Mouse (Mus musculus) frontal cortex, postnatal 10 days (tissue): Measurements from ENCODE around the gene Gm128.

Source experiments
- DNase-seq, 2 experiments: peaks; one replicate each; pipeline ENCODE4 v3.0.0; 2022; ENCODE audit warnings: low spot score in 2 of 2, mixed read lengths in 1 of 2

Gm128 gene

DNA sequence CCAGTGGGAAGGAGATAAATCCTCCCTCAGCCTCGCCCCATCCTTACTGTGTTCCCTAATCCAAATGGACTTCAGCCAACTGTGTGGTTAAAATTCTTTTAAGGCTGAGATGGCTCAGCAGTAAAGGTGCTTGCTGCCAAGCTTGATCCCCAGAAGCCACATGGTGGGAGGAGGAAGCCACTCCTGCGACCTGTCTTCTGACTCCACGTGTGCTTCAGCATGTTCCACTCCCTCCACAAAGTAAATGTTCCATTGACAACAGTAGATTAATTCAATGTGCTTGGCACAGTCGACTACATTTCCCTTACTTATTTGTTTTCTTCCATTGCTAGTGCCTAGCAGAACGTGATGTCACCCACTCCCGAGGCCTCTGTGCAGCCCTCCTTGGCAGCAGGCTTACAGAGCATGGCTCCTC, 46.7 kb downstream of the Gm128 start:
- no peak for DNase-seq
